Mouse (Mus musculus) small intestine, adult 2 months (tissue): ENCODE results near the gene Olfr763. TPM values are rescaled to one million over a fixed set of nuclear protein-coding genes. Genes with fewer than 3 reads are reported as not detected.

Source experiments
- polyA plus RNA-seq: library from polyadenylated mRNA; depleted of rRNA; stranded (reverse); fragments of >200 nt; gene quantifications from 2 replicates; pipeline ENCODE4 v1.2.3, GENCODE M21; 2012; rRNA removed

Gene Olfr763
- polyA plus RNA-seq, 1 experiment = not detected

Other genes with a start within 250 kb of the Olfr763 start
- gene Mmp19, start 219.9 kb upstream of the Olfr763 start, polyA plus RNA-seq = 1.2 and 2.5 TPM in 2 replicates
- 4.6 and 12.1 TPM in 2 replicates for gene Dnajc14, start 206.7 kb upstream of the Olfr763 start, polyA plus RNA-seq
- 4.6 and 7.0 TPM in 2 replicates for gene Tmem198b, start 206.4 kb upstream of the Olfr763 start, polyA plus RNA-seq
- gene Sarnp, start 193.5 kb upstream of the Olfr763 start, polyA plus RNA-seq = 0.14 and 0.89 TPM in 2 replicates
- 36.4 and 62.8 TPM in 2 replicates for gene Ormdl2, start 189.1 kb upstream of the Olfr763 start, polyA plus RNA-seq
- 0.53 and 0.82 TPM in 2 replicates for gene Gdf11, start 119.1 kb upstream of the Olfr763 start, polyA plus RNA-seq
- 62.0 and 91.5 TPM in 2 replicates for gene Cd63, start 109.8 kb upstream of the Olfr763 start, polyA plus RNA-seq
- gene Rdh5, start 87.9 kb upstream of the Olfr763 start, polyA plus RNA-seq = 20.2 and 30.3 TPM in 2 replicates
- gene Bloc1s1, start 86.8 kb upstream of the Olfr763 start, polyA plus RNA-seq = 88.8 and 147 TPM in 2 replicates
- gene Itga7, start 77.0 kb upstream of the Olfr763 start, polyA plus RNA-seq = 8.4 and 14.6 TPM in 2 replicates
- 27.6 and 32.2 TPM in 2 replicates for gene Mettl7b, start 49.8 kb upstream of the Olfr763 start, polyA plus RNA-seq
- not detected in 2 replicates for gene Olfr9, start 21.4 kb upstream of the Olfr763 start, polyA plus RNA-seq
- gene Olfr764-ps1, start 29.1 kb downstream of the Olfr763 start, polyA plus RNA-seq = not detected in 2 replicates
- gene Olfr765, start 39.2 kb downstream of the Olfr763 start, polyA plus RNA-seq = not detected in 2 replicates
- gene Olfr766-ps1, start 58.2 kb downstream of the Olfr763 start, polyA plus RNA-seq = not detected in 2 replicates
- gene Olfr767, start 72.1 kb downstream of the Olfr763 start, polyA plus RNA-seq = not detected in 2 replicates
- gene Olfr768, start 88.6 kb downstream of the Olfr763 start, polyA plus RNA-seq = not detected in 2 replicates
- not detected in 2 replicates for gene Olfr769, start 107.1 kb downstream of the Olfr763 start, polyA plus RNA-seq
- gene Olfr770, start 128.2 kb downstream of the Olfr763 start, polyA plus RNA-seq = not detected in 2 replicates
- gene Olfr771, start 154.0 kb downstream of the Olfr763 start, polyA plus RNA-seq = not detected in 2 replicates
- gene Olfr772, start 167.1 kb downstream of the Olfr763 start, polyA plus RNA-seq = not detected in 2 replicates
- not detected in 2 replicates for gene Olfr773, start 176.6 kb downstream of the Olfr763 start, polyA plus RNA-seq
- gene Olfr774, start 225.4 kb downstream of the Olfr763 start, polyA plus RNA-seq = not detected in 2 replicates
- not detected in 2 replicates for gene Olfr775, start 237.6 kb downstream of the Olfr763 start, polyA plus RNA-seq
- gene Olfr776, start 248.3 kb downstream of the Olfr763 start, polyA plus RNA-seq = not detected in 2 replicates